Comparison of ENCODE assay signal across 19 mouse cellular contexts in genomic region chr5:73951649-73952000, GRCm38 (mm10).
DNase-seq lines count a peak whose midpoint lies in the region; ATAC-seq and TF ChIP-seq lines count a peak whose summit lies in the region.
"Had no signal": no experiment of that assay in that cellular context is flagged by ENCODE, and none has a peak within 500 bp of the region (broad histone marks: within the 10 kb centered on the region; RNA-seq: fewer than 3 reads in every experiment).

No protein-coding gene starts in this region.

- no peaks in the 10 kb centered on the region for H3K36me3 ChIP-seq in hindbrain, postnatal 0 days (ENCODE audit: insufficient read depth, low read length)
- no peaks in the 10 kb centered on the region for H3K36me3 ChIP-seq in hindbrain, embryonic 14.5 days (replicated peaks; ENCODE audit: control insufficient read depth, insufficient read depth)
- no peaks in the 10 kb centered on the region for H3K36me3 ChIP-seq in midbrain, embryonic 16.5 days (ENCODE audit: control insufficient read depth, insufficient read depth, low read length)
- no peaks in the 10 kb centered on the region for H3K36me3 ChIP-seq in midbrain, embryonic 13.5 days
- H3K36me3 ChIP-seq in forebrain, embryonic 15.5 days: no peaks in the 10 kb centered on the region
- no peaks in the 10 kb centered on the region for H3K36me3 ChIP-seq in neural tube, embryonic 15.5 days
- H3K36me3 ChIP-seq: intestine, embryonic 15.5 days had no signal

- no peak for TF ChIP-seq CTCF in hindbrain, postnatal 0 days (IDR thresholded peaks at IDR 0.05; ENCODE audit: low read depth)
- no peak for TF ChIP-seq CTCF in layer of hippocampus, adult 2 months (conservative IDR thresholded peaks at IDR 0.05)

- no peak overlapping the region for H3K4me2 ChIP-seq in hindbrain, postnatal 0 days (ENCODE audit: low read depth, low read length)
- no peak overlapping the region for H3K4me2 ChIP-seq in hindbrain, embryonic 14.5 days (replicated peaks)
- no peak overlapping the region for H3K4me2 ChIP-seq in midbrain, embryonic 16.5 days (ENCODE audit: low read length)
- H3K4me2 ChIP-seq in midbrain, embryonic 13.5 days (replicated peaks): no peak overlapping the region
- no peak overlapping the region for H3K4me2 ChIP-seq in forebrain, embryonic 15.5 days (replicated peaks)
- H3K4me2 ChIP-seq in neural tube, embryonic 15.5 days: no peak overlapping the region
- H3K4me2 ChIP-seq: intestine, embryonic 15.5 days had no signal

- DNase-seq in hindbrain, postnatal 0 days (ENCODE audit: low spot score): no peak
- no peak for DNase-seq in hindbrain, embryonic 14.5 days (ENCODE audit: low spot score)
- DNase-seq in layer of hippocampus, adult 2 months (ENCODE audit: low spot score in 2 of 2): no peak
- DNase-seq in adrenal gland, postnatal 36 days: no peak
- DNase-seq: adrenal gland, adult 2 months; B cell, adult 2 months; cerebellum, adult 9-10 months; gastrocnemius, postnatal 36 days; layer of hippocampus, adult 9-11 months; liver; liver, postnatal 0 days; lung, postnatal 10 days; spleen, adult 18-20 months; thymus, postnatal 25 days had no signal

- H3K27ac ChIP-seq in hindbrain, postnatal 0 days: 0 out of 2 replicates have a peak overlapping the region, but pooled peaks have one; percentile 36
- no peak overlapping the region for H3K27ac ChIP-seq in hindbrain, embryonic 14.5 days
- no peak overlapping the region for H3K27ac ChIP-seq in midbrain, embryonic 16.5 days (ENCODE audit: low read length)
- H3K27ac ChIP-seq in midbrain, embryonic 13.5 days: no peak overlapping the region
- peak overlapping the region; percentile 41; the same call in 1 of the 2 replicates for H3K27ac ChIP-seq in forebrain, embryonic 15.5 days (replicated peaks)
- H3K27ac ChIP-seq in neural tube, embryonic 15.5 days (replicated peaks): peak overlapping the region; percentile 2; the same call in 1 of the 2 replicates
- H3K27ac ChIP-seq in layer of hippocampus, adult 2 months: no peak overlapping the region
- H3K27ac ChIP-seq: intestine, embryonic 15.5 days had no signal

- 0 out of 2 replicates have a peak, but pooled peaks cover 4% of the 10 kb centered on the region for H3K4me1 ChIP-seq in hindbrain, postnatal 0 days (ENCODE audit: insufficient read depth, low read length)
- H3K4me1 ChIP-seq in hindbrain, embryonic 14.5 days (replicated peaks; ENCODE audit: control insufficient read depth, insufficient read depth, low read length): peaks cover 4% of the 10 kb centered on the region; the same call in 1 of the 2 replicates
- peaks cover 5% of the 10 kb centered on the region; the same call in 1 of the 2 replicates for H3K4me1 ChIP-seq in midbrain, embryonic 16.5 days (ENCODE audit: control insufficient read depth, insufficient read depth, low read length)
- peaks cover 12% of the 10 kb centered on the region for H3K4me1 ChIP-seq in midbrain, embryonic 13.5 days (replicated peaks)
- peaks cover 12% of the 10 kb centered on the region for H3K4me1 ChIP-seq in forebrain, embryonic 15.5 days
- H3K4me1 ChIP-seq in neural tube, embryonic 15.5 days: peaks cover 7% of the 10 kb centered on the region
- H3K4me1 ChIP-seq: intestine, embryonic 15.5 days had no signal

- 25% methylated on average over 1 of the region's 1 CpGs for WGBS in hindbrain, postnatal 0 days
- 40% methylated on average over 1 of the region's 1 CpGs for WGBS in hindbrain, embryonic 14.5 days
- WGBS in midbrain, embryonic 16.5 days: 38% methylated on average over 1 of the region's 1 CpGs
- WGBS in midbrain, embryonic 13.5 days: 56% methylated on average over 1 of the region's 1 CpGs
- WGBS in forebrain, embryonic 15.5 days: 0% methylated on average over 1 of the region's 1 CpGs
- WGBS in neural tube, embryonic 15.5 days: 43% methylated on average over 1 of the region's 1 CpGs

- no peaks in the 10 kb centered on the region for H3K9me3 ChIP-seq in hindbrain, postnatal 0 days (ENCODE audit: low read length)
- H3K9me3 ChIP-seq in hindbrain, embryonic 14.5 days (ENCODE audit: control insufficient read depth, low read length): no peaks in the 10 kb centered on the region
- no peaks in the 10 kb centered on the region for H3K9me3 ChIP-seq in midbrain, embryonic 16.5 days (replicated peaks; ENCODE audit: control insufficient read depth, low read length, poor library complexity, severe bottlenecking)
- H3K9me3 ChIP-seq in midbrain, embryonic 13.5 days: 0 out of 2 replicates have a peak, but pooled peaks cover 5% of the 10 kb centered on the region
- no peaks in the 10 kb centered on the region for H3K9me3 ChIP-seq in forebrain, embryonic 15.5 days
- H3K9me3 ChIP-seq in neural tube, embryonic 15.5 days (replicated peaks): no peaks in the 10 kb centered on the region
- H3K9me3 ChIP-seq: intestine, embryonic 15.5 days had no signal

- ATAC-seq in hindbrain, postnatal 0 days: 0 out of 2 replicates have a peak, but pooled peaks have one; percentile 45
- ATAC-seq in hindbrain, embryonic 14.5 days (ENCODE audit: low FRiP score): no peak
- ATAC-seq in midbrain, embryonic 16.5 days: peak; percentile 36; the same call in 1 of the 2 replicates
- no peak for ATAC-seq in midbrain, embryonic 13.5 days
- peak; percentile 51 for ATAC-seq in forebrain, embryonic 15.5 days (replicated peaks)
- no peak for ATAC-seq in neural tube, embryonic 15.5 days (ENCODE audit: low FRiP score)
- ATAC-seq: intestine, embryonic 15.5 days; liver, postnatal 0 days had no signal

- no peak overlapping the region for H3K9ac ChIP-seq in hindbrain, postnatal 0 days (replicated peaks; ENCODE audit: low read length)
- no peak overlapping the region for H3K9ac ChIP-seq in hindbrain, embryonic 14.5 days
- H3K9ac ChIP-seq in midbrain, embryonic 16.5 days (ENCODE audit: low read depth, low read length): no peak overlapping the region
- H3K9ac ChIP-seq in midbrain, embryonic 13.5 days (replicated peaks): no peak overlapping the region
- no peak overlapping the region for H3K9ac ChIP-seq in forebrain, embryonic 15.5 days (replicated peaks)
- H3K9ac ChIP-seq in neural tube, embryonic 15.5 days (replicated peaks): no peak overlapping the region
- H3K9ac ChIP-seq: intestine, embryonic 15.5 days; liver, postnatal 0 days had no signal

- no peak overlapping the region for H3K4me3 ChIP-seq in hindbrain, postnatal 0 days (ENCODE audit: low read length)
- no peak overlapping the region for H3K4me3 ChIP-seq in hindbrain, embryonic 14.5 days (replicated peaks; ENCODE audit: low read length)
- H3K4me3 ChIP-seq in midbrain, embryonic 16.5 days (ENCODE audit: low read depth, low read length): no peak overlapping the region
- no peak overlapping the region for H3K4me3 ChIP-seq in midbrain, embryonic 13.5 days (replicated peaks)
- H3K4me3 ChIP-seq in forebrain, embryonic 15.5 days: no peak overlapping the region
- H3K4me3 ChIP-seq in neural tube, embryonic 15.5 days (replicated peaks): no peak overlapping the region
- no peak overlapping the region for H3K4me3 ChIP-seq in layer of hippocampus, adult 2 months
- H3K4me3 ChIP-seq: intestine, embryonic 15.5 days had no signal

- H3K27me3 ChIP-seq in hindbrain, postnatal 0 days (ENCODE audit: insufficient read depth, low read length): no peaks in the 10 kb centered on the region
- no peaks in the 10 kb centered on the region for H3K27me3 ChIP-seq in hindbrain, embryonic 14.5 days (ENCODE audit: control insufficient read depth, insufficient read depth, low read length)
- no peaks in the 10 kb centered on the region for H3K27me3 ChIP-seq in midbrain, embryonic 16.5 days (ENCODE audit: control insufficient read depth, insufficient read depth, low read depth, low read length)
- H3K27me3 ChIP-seq in midbrain, embryonic 13.5 days: no peaks in the 10 kb centered on the region
- no peaks in the 10 kb centered on the region for H3K27me3 ChIP-seq in forebrain, embryonic 15.5 days
- no peaks in the 10 kb centered on the region for H3K27me3 ChIP-seq in neural tube, embryonic 15.5 days (replicated peaks)
- H3K27me3 ChIP-seq: intestine, embryonic 15.5 days had no signal

Comparison
In these comparisons a context has a peak if more than half of its experiments do, and no peak if none do; other contexts are left out.
1. ATAC-seq: peak in hindbrain, postnatal 0 days (single experiment), midbrain, embryonic 16.5 days (single experiment) and forebrain, embryonic 15.5 days (single experiment); none in hindbrain, embryonic 14.5 days (single experiment), midbrain, embryonic 13.5 days (single experiment) and neural tube, embryonic 15.5 days (single experiment).
2. H3K27ac ChIP-seq: peak in hindbrain, postnatal 0 days (single experiment), forebrain, embryonic 15.5 days (single experiment) and neural tube, embryonic 15.5 days (single experiment); none in hindbrain, embryonic 14.5 days (single experiment), midbrain, embryonic 16.5 days (single experiment), midbrain, embryonic 13.5 days (single experiment) and layer of hippocampus, adult 2 months (single experiment).